Mouse (Mus musculus) megakaryocyte progenitor cell, adult 5-6 weeks (primary cell): ENCODE results near the gene Spag9. TPM values are rescaled to one million over a fixed set of nuclear protein-coding genes. Genes with fewer than 3 reads are reported as not detected.
A peak's percentile ranks its signal among the peaks of the same experiment; 100 is the strongest.

Experiments
- ATAC-seq: replicated peaks from 2 replicates; pipeline ENCODE4 v1.8.0; 2016; ENCODE audit warnings: mild to moderate bottlenecking, moderate TSS enrichment, inconsistent platforms; ENCODE audit not compliant: poor library complexity
- total RNA-seq, 2 experiments: library from RNA; stranded (forward) in 1 of 2; stranded (reverse) in 1 of 2; fragments of 157-497, 149-512 nt in 1 of 2; fragments of 200-1000 nt in 1 of 2; gene quantifications; 2 replicates each; pipeline versions ENCODE4 v1.2.3 to v1.2.4; 2015 to 2017

Spag9 gene
- total RNA-seq, 2 experiments from 2014 or later: 33.6 to 51.5 TPM

DNA sequence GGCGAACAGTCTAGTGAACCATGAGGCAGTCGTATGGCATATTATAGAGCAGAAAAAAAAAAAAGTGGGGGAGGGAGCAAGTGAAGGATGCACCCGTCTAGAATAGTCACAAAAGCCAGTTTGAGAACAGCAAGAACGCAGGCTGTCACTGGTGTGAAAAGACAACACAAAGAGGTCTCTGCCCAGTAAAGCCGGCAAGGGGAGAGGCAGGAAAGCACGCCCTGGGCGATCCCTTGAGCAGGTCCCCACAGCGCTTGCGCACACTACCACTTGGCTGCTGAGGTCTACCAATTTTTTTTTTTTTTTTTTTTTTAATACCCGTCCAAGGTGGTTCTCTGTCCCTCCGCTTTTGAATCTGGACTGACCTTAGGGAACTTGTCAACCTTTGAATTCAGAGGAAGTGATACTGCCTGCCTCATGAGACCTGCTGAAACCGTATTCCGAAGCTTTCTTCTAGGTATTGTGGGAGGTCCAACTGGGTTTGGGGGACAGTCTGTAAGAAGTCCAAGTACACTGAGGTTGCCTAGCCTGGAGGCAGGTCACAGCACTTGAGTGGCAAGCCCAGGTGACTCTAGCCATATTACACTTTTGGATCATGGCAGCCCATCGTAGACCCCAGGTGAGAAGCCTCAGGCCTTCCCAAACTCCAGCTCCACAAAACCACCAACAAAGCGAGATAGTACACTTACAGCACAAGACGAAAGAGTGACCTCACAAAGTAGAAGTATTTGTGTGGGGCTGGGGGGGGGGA is 153.8 kb downstream of the Spag9 start:
- ATAC-seq: peak; percentile 26

DNA sequence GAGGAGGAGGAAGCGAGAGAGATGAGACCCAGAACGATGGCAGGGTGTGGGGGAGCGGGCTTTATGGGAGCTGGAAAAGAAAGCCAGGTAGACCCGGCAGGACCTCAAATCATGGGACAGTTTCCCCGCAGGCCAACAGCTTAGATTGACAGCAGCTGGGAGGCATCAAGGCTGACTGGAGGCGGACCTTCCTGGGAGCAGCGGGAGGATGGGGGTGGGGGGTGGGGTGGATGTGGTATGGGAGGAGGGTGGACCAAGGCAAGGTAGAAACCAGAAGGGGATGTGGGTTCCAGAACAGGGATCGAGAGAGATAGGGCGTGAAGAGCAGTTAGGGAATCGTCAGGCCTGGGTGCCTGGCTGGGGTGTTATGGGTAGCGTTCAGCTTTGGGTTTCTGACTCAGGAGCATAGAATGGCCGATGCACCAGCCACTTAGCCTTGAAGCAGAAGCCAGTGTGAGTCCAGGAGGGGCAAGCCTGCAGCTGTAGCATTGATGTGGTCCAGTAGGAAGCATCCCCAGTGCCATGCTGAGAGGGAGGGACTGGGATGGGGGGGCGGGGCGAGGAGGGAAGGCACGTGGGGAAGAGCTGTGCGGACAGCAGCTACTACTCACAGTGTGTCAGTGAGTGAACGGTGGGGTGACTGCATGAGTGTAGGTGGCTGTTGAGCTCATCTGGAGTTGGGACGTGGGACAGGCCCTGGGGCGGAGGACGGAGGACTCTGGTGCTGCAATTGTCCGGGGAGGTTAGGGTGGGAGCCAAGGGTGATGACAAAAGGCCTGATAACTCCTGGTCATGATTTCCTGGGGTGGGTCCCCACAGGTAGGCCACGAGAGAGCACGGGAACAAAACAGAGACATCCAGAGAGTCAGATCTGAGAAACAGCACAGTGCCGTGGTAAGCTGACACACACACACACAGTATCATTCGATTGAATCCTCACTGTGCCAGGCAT is 154.9 kb downstream of the Spag9 start:
- ATAC-seq: no peak

- no peak for ATAC-seq
Measured at GRCm38 (mm10) chr11:94154201-94154600, 158.3 kb downstream of the Spag9 start.

- no peak for ATAC-seq
Measured at GRCm38 (mm10) chr11:94158521-94158920, 162.6 kb downstream of the Spag9 start.

- ATAC-seq: no peak
Measured at GRCm38 (mm10) chr11:94159066-94159880, 163.4 kb downstream of the Spag9 start.

DNA sequence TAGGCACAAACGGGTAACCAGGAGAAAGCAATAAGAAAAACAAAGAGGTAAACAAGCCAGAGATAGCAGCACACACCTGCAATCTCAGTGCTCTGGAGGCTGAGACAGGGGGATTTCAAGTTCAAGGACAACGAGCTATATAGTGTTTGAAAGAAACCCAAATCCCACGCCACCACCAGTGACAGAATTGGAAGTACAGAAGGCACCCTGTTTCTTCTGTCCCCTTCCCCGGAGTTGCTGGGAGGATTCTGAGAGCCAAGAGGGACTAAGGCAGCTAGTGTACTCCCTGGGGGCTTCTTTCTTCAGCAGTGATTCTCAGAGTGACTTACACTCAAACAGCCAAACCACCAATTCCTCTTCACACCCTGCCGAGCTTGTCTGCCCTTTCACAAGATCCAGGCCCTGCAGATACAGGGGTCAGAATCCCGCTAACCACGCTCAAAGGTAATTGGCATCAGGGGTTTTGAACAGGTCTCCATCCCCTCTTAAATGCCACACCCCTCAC is 164.1 kb downstream of the Spag9 start:
- ATAC-seq: no peak

GRCm38 (mm10) chr11:94160443-94161266 is 164.8 kb downstream of the Spag9 start:
- peak; percentile 72 for ATAC-seq

GRCm38 (mm10) chr11:94161267-94161646 is 165.4 kb downstream of the Spag9 start:
- peak; percentile 77 for ATAC-seq

DNA sequence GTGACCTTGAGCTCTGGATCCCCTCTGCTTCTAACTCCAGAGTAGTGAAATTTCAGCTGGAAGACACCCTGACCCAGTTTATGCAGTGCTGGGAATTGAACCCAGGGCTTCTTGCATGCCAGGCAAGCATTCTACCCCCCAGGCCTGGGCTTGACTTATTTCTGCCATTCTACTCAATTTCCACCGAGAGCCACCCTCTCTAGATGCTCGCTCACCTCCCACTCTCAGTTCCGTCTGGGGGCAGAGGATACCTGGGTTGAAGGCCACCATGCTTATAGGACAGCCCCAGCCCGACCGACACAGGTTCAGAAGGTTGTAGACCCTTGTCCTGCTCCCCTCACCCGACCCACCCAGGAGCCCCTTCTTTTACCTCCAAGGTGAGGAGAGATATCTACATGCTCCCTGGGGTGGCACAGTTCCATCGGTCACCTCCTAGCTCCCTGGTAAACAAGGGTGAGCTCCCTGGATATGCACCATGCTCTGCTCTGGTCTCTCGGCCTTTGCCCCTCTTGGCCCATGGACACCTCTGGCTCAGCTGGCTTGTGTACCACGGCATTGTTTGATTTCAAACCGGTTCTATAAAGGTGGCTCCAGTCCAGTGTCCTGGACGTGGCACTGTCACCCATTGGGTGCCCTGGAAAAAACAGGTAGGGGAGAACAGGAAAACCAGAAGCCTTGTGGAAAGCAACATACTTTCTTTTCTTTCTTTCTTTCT is 166.1 kb downstream of the Spag9 start:
- ATAC-seq: no peak

DNA sequence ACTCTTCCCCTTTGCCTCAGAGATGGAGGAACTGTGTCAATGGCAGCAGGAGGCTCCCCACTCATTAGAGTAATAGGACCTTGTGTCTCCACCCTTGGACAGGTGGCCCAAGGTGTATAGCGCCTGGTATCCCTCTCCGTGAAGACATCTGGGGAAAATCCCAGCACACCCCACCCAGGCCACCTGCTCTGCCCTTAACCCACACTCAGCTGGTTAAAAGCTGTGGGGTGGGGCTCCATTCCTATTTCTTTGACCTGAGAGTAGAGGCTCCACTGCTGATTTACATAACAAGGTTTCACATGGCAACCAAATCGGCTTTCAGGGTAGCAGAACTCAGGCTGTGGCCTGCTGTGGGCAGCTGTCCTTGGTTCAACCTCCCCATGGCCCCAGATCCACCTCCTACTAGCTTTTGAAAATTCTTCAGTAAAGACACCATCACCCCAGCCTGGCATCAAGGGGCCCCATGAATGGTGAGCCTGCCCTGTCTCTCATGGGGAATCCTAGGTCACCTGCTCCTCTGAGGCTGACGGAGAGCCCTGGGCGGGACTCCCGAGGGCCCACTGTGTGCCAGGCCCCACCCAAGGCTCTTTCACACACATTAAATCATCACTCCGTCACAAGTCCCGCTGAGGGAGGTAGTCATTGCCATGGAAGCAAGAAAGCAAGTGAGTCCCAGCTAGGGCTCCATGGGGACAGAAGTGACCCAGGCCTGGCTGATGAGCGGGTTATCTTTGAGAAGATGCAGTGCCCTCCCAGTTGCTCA is 167.3 kb downstream of the Spag9 start:
- ATAC-seq: no peak

GRCm38 (mm10) chr11:94165745-94166144 is 169.9 kb downstream of the Spag9 start:
- ATAC-seq: no peak

GRCm38 (mm10) chr11:94168238-94168637 is 172.3 kb downstream of the Spag9 start:
- no peak for ATAC-seq

DNA sequence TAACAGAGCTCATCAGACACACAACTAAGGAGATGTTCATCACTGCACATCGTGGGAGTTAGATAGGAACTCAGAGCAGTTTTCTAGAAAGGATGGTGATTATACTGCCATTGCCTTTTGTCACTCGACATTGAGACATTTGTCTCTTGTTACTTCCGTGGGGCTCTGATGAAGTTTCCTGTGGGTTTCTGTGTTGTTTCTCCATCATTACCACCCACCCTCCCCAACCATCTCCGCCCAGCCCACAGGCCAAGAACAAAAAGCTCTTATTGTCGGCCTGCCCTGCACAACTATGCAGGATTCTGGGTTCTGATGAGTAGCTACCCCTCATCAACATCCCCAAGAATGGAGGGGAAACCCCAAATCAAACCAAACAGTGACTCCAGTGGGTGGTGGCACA is 173.7 kb downstream of the Spag9 start:
- no peak for ATAC-seq

DNA sequence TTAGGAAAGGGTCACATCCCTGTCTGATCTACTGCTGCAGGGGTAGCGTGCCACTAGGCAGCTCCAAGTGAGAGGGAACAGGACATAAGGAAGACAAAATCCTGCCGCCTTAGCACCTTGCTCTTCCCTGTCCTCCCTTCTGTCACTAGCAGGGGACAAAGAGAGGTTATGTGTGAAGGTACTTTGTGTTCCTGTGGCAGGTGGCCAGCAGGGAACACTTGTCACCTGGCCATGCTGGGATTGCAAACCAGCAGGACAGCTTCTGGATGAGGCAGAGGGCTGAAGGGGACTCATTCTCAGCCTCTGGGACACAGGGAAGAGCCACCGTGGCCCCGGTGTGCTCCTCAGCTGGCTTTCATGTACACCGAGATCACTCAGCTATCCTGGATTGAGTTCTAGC is 175.8 kb downstream of the Spag9 start:
- ATAC-seq: no peak

GRCm38 (mm10) chr11:94172186-94172585 is 176.3 kb downstream of the Spag9 start:
- ATAC-seq: no peak; the same call in 1 of the 2 replicates

- peak; percentile 68 for ATAC-seq
Measured at GRCm38 (mm10) chr11:94173726-94174146, 177.8 kb downstream of the Spag9 start.

DNA sequence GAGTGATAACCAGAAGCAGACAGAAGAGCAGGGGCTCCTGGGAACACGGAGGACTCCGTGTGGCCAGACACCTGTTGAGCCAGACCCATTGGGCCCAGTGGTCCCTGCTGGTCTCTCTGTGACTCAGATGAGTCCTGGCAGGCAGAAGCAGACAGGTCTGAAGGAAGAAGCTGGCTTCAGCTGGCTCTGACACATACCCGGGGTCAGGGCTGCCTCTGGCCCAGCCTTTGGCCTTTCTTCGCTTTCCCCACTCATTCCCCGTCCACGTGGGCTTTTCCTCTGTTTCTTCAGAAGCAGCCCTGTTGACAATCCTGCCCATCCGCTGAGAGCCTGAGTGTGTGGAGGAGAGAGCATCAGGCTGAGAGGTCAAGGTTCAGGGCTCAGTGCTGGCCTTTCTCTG is 179.4 kb downstream of the Spag9 start:
- ATAC-seq: no peak
